Mouse (Mus musculus): ENCODE measurements at regions not wholly inside any gene's neighbourhood (a gene's known extent, or its start where the extent isn't known, plus 50 kb on each side); places are given as distances from the start of the nearest gene placed in this dataset.

- no peaks in the 10 kb centered on the region for H3K4me1 ChIP-seq (ENCODE audit: control insufficient read depth in 1 of 2, insufficient read depth in 2 of 2, low read length in 2 of 2)
- H3K79me2 ChIP-seq (ENCODE audit: control insufficient read depth, insufficient read depth, low read length, poor library complexity): no peaks in the 10 kb centered on the region
- no peak overlapping the region for H3K9ac ChIP-seq (ENCODE audit: control insufficient read depth, low read depth, low read length, poor library complexity, severe bottlenecking)
- no peaks in the 10 kb centered on the region for H3K27me3 ChIP-seq (ENCODE audit: control insufficient read depth in 1 of 2, insufficient read depth in 2 of 2, low read length in 2 of 2)
- TF ChIP-seq HCFC1 (IDR thresholded peaks at IDR 0.05; ENCODE audit: low read depth, low read length) (no peak), TBP (IDR thresholded peaks at IDR 0.05; ENCODE audit: low read depth, low read length) (no peak), EP300 (IDR thresholded peaks at IDR 0.05; ENCODE audit: low read depth in 1 of 2, low read length in 2 of 2) (no peak), UBTF (IDR thresholded peaks at IDR 0.05; ENCODE audit: borderline replicate concordance, insufficient read depth, low read depth, low read length) (no peak), MYC (IDR thresholded peaks at IDR 0.05; ENCODE audit: low read depth, low read length) (no peak), ELF1 (IDR thresholded peaks at IDR 0.05; ENCODE audit: low read depth, low read length) (no peak), ZMIZ1 (IDR thresholded peaks at IDR 0.05; ENCODE audit: low read depth, low read length) (no peak), USF2 (IDR thresholded peaks at IDR 0.05; ENCODE audit: borderline replicate concordance in 1 of 2, insufficient read depth in 1 of 2, low read depth in 1 of 2, low read length in 2 of 2) (no peak), NELFE (IDR thresholded peaks at IDR 0.05; ENCODE audit: low read depth, low read length) (no peak), SMC3 (IDR thresholded peaks at IDR 0.05; ENCODE audit: low read depth, low read length) (no peak), TAL1 (IDR thresholded peaks at IDR 0.05; ENCODE audit: low read length) (no peak), JUND (IDR thresholded peaks at IDR 0.05; ENCODE audit: low read depth, low read length) (no peak)
- no peaks in the 10 kb centered on the region for H3K9me3 ChIP-seq (replicated peaks; ENCODE audit: insufficient read depth, low read length)
- DNase-seq (ENCODE audit: low read depth, low spot score): no peak
- H3K27ac ChIP-seq (ENCODE audit: control insufficient read depth, low read depth, low read length): no peak overlapping the region
- no peaks in the 10 kb centered on the region for H3K36me3 ChIP-seq (ENCODE audit: control insufficient read depth in 1 of 2, insufficient read depth in 2 of 2, low read length in 2 of 2)
- no peak overlapping the region for H3K4me3 ChIP-seq (ENCODE audit: control insufficient read depth in 1 of 2, insufficient read depth in 1 of 2, low read depth in 2 of 2, low read length in 2 of 2)
These were observed 307.1 kb upstream of the Pkn2 start for GRCm38 (mm10) chr3:143188931-143189330.

DNA sequence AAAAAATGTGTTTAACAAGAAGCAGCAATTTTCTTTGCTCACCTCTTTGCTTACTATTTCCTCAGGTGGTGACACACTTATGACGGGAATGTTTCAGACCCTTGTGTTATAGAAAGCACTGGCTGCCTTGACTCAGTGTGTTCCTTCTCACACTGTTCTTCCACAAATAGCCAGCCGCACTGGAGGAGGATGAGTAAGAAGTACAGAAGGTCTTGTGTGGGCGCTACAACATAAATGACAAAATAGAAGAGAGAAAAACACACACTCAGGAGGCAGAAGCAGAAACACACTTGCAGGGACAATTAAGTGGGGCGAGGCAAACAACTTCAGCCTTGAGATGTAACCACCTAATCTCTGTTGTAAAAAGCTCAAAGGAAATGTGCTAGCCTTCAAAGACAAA, 292.2 kb upstream of the Pkn2 start:
- Histone ChIP-seq H3K9me3 (replicated peaks; ENCODE audit: insufficient read depth, low read length) (no peaks in the 10 kb centered on the region), H3K36me3 (ENCODE audit: control insufficient read depth in 1 of 2, insufficient read depth in 2 of 2, low read length in 2 of 2) (no peaks in the 10 kb centered on the region), H3K27me3 (ENCODE audit: control insufficient read depth in 1 of 2, insufficient read depth in 2 of 2, low read length in 2 of 2) (no peaks in the 10 kb centered on the region), H3K4me3 (ENCODE audit: control insufficient read depth in 1 of 2, insufficient read depth in 1 of 2, low read depth in 2 of 2, low read length in 2 of 2) (no peak overlapping the region), H3K4me1 (ENCODE audit: control insufficient read depth in 1 of 2, insufficient read depth in 2 of 2, low read length in 2 of 2) (no peaks in the 10 kb centered on the region), H3K79me2 (ENCODE audit: control insufficient read depth, insufficient read depth, low read length, poor library complexity) (no peaks in the 10 kb centered on the region), H3K27ac (ENCODE audit: control insufficient read depth, low read depth, low read length) (no peak overlapping the region), H3K9ac (ENCODE audit: control insufficient read depth, low read depth, low read length, poor library complexity, severe bottlenecking) (no peak overlapping the region)
- DNase-seq (ENCODE audit: low read depth, low spot score): no peak
- TF ChIP-seq HCFC1 (IDR thresholded peaks at IDR 0.05; ENCODE audit: low read depth, low read length) (no peak), BHLHE40 (IDR thresholded peaks at IDR 0.05; ENCODE audit: borderline replicate concordance, low read depth, low read length) (no peak)

GRCm38 (mm10) chr3:143162444-143162843, 280.6 kb upstream of the Pkn2 start:
- H3K9ac ChIP-seq (ENCODE audit: control insufficient read depth, low read depth, low read length, poor library complexity, severe bottlenecking): no peak overlapping the region
- no peaks in the 10 kb centered on the region for H3K4me1 ChIP-seq (ENCODE audit: control insufficient read depth in 1 of 2, insufficient read depth in 2 of 2, low read length in 2 of 2)

More at GRCm38 (mm10) chr3:143162444-143162843, 280.6 kb upstream of the Pkn2 start:
- no peaks in the 10 kb centered on the region for H3K79me2 ChIP-seq (ENCODE audit: control insufficient read depth, insufficient read depth, low read length, poor library complexity)
- DNase-seq (ENCODE audit: low read depth, low spot score): no peak
- no peak overlapping the region for H3K4me3 ChIP-seq (ENCODE audit: control insufficient read depth in 1 of 2, insufficient read depth in 1 of 2, low read depth in 2 of 2, low read length in 2 of 2)
- TF ChIP-seq USF1 (IDR thresholded peaks at IDR 0.05; ENCODE audit: low read depth, low read length): no peak
- no peak for TF ChIP-seq TBP (IDR thresholded peaks at IDR 0.05; ENCODE audit: low read depth, low read length)
- TF ChIP-seq MAX (IDR thresholded peaks at IDR 0.05; ENCODE audit: low read length): no peak
- no peak for TF ChIP-seq MAZ (IDR thresholded peaks at IDR 0.05; ENCODE audit: low read depth, low read length)
- TF ChIP-seq CHD2 (IDR thresholded peaks at IDR 0.05; ENCODE audit: low read length): no peak
- H3K36me3 ChIP-seq (ENCODE audit: control insufficient read depth in 1 of 2, insufficient read depth in 2 of 2, low read length in 2 of 2): no peaks in the 10 kb centered on the region
- H3K27ac ChIP-seq (ENCODE audit: control insufficient read depth, low read depth, low read length): no peak overlapping the region
- no peaks in the 10 kb centered on the region for H3K9me3 ChIP-seq (replicated peaks; ENCODE audit: insufficient read depth, low read length)
- no peaks in the 10 kb centered on the region for H3K27me3 ChIP-seq (ENCODE audit: control insufficient read depth in 1 of 2, insufficient read depth in 2 of 2, low read length in 2 of 2)
